Mouse (Mus musculus) thymus, postnatal 36 days (tissue): Measurements from ENCODE around the gene Timm8a2.
"Not testable (repeated sequence)": the region's sequence is repeated elsewhere in the genome, so short reads cannot be mapped to it uniquely, and the experiment has no call there.

Source experiments
- DNase-seq, 2 experiments: peaks; one replicate each; pipeline ENCODE4 v3.0.0; 2022; ENCODE audit warnings: mixed read lengths in 2 of 2

The Timm8a2 gene

GRCm38 (mm10) chr14:122062411-122063090, 28.1 kb downstream of the Timm8a2 start:
- DNase-seq = peak in 1 of 2 experiments; percentile 41

GRCm38 (mm10) chr14:122063599-122063998, 29.1 kb downstream of the Timm8a2 start:
- DNase-seq = no peak

- peak; percentile 83 to 87 for DNase-seq
Observed at GRCm38 (mm10) chr14:122064519-122064918, 30.0 kb downstream of the Timm8a2 start.

- DNase-seq = peak; percentile 53 to 68
Observed at GRCm38 (mm10) chr14:122066243-122066642, 31.8 kb downstream of the Timm8a2 start.

- not testable (repeated sequence) for DNase-seq
Observed at GRCm38 (mm10) chr14:122068036-122068435, 33.6 kb downstream of the Timm8a2 start.

- DNase-seq = no peak
Observed at GRCm38 (mm10) chr14:122068801-122069695, 34.6 kb downstream of the Timm8a2 start.

- no peak for DNase-seq
Observed at GRCm38 (mm10) chr14:122069948-122070347, 35.5 kb downstream of the Timm8a2 start.

- no peak for DNase-seq
Observed at GRCm38 (mm10) chr14:122073422-122073821, 38.9 kb downstream of the Timm8a2 start.

GRCm38 (mm10) chr14:122074360-122074759, 39.9 kb downstream of the Timm8a2 start:
- DNase-seq = no peak

- no peak for DNase-seq
Observed at GRCm38 (mm10) chr14:122075485-122076200, 41.2 kb downstream of the Timm8a2 start.

- no peak for DNase-seq
Observed at GRCm38 (mm10) chr14:122077017-122077416, 42.5 kb downstream of the Timm8a2 start.

GRCm38 (mm10) chr14:122079428-122079827, 45.0 kb downstream of the Timm8a2 start:
- DNase-seq = peak; percentile 72 to 75

GRCm38 (mm10) chr14:122079921-122080320, 45.4 kb downstream of the Timm8a2 start:
- DNase-seq = no peak

GRCm38 (mm10) chr14:122081308-122081707, 46.8 kb downstream of the Timm8a2 start:
- no peak for DNase-seq

GRCm38 (mm10) chr14:122083499-122083898, 49.0 kb downstream of the Timm8a2 start:
- no peak for DNase-seq

GRCm38 (mm10) chr14:122087956-122088355, 53.5 kb downstream of the Timm8a2 start:
- DNase-seq = no peak
